Mouse (Mus musculus) frontal cortex, postnatal 10 days (tissue): ENCODE measurements around the gene Olfr887.

ENCODE experiments used
- DNase-seq, 2 experiments: peaks; one replicate each; pipeline ENCODE4 v3.0.0; 2022; ENCODE audit warnings: low spot score in 2 of 2, mixed read lengths in 1 of 2

Gene Olfr887

DNA sequence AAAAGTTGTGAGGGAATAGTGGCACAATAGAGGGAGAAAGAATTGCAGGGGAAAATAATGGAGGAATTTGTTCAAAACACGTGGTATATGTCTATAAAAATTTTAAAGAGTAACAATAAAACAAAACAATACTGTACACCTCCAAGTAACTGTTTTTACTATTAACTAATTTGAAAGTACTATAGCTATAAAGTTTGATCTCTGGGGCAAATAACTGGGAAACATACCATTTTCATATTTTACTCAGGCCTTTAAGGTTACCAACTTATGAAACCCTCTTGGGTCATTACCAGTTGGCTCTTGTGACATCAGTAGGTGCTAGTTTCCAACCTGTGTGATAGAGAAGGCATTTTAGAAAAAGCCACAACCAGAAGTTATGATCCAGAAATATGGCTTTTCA is at the start of gene Olfr887:
Gene Olfr887 (plus strand): TSS at position 301 of the 400 bp plus-strand sequence.
- no peak for DNase-seq

DNA sequence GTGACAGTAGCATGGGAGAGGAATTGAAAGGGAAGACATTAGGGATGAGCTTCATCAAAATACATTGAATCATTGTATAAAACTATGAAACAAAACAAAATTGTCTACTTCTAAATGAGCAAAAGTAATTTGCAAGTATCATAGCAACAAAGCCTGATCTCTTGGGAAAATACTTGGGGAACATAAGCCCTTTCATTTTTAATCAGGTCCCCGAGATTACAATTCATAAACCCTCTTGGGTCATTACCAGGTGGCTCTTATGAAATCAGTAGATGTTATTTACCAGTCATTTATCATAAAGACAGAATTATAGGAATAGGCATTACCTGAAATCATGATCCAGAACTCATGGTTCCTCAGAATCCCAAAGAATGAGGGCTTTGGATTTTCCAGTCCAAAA is 37.6 kb upstream of the Olfr887 start, which contains the start of gene Olfr884:
Gene Olfr884 (plus strand): TSS at position 301 of the 400 bp plus-strand sequence.
- no peak for DNase-seq

DNA sequence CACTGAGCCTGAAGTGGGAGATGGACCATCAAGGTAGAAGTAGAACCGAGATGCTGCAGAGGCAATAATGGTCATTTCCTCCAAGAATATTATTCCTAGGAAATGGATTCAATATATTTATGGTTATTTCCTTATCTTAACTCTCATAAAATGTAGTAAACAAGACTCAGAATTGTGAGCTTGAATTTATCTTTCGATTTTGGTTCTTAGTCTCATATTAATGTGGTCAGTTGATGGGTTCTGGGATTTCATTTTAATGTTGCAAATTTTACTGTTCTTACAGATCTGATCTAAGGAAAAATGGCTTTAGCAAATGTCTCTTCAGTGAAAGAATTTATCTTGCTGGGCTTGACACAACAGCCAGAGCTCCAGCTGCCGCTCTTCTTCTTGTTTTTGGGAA is 22.9 kb upstream of the Olfr887 start, which contains the start of gene Olfr885:
Gene Olfr885 (plus strand): TSS at position 301 of the 400 bp plus-strand sequence.
- DNase-seq = no peak

DNA sequence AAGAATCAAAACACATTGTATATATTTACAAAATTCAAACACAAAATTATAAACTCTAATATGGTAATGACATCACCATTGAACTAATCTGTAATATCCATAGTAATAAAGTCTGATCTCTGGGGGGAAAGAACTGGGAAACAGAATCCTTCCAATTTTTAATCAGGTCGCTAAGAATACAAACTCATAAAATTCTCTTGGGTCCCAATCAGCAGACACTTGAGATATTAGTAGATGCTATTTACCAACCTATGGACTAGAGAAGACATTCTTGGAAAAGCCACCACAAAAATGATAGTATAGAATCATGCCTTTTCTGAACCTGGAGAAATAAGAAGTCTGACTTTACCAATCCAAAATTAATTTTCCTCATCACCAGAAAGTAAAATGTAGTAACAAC is 24.0 kb downstream of the Olfr887 start, which contains the start of gene Olfr888:
Gene Olfr888 (plus strand): TSS at position 301 of the 400 bp plus-strand sequence.
- no peak for DNase-seq

DNA sequence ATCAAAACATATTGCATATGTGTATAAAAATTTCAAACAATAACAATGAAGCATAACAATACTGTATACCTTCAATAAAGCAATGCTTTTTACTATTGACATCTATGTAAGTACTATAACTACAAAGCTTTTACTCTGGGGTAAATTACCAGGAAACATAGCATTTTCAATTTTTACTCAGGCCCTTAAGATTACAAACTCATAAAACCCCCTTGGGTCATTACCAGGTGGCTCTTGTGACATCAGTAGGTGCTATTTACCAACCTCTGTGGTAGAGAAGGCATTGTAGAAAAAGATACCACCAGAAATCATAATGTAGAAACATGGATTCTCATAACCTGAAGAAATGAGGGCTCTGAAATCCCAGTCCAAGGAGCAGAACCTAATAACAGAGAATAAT is 31.0 kb downstream of the Olfr887 start, which contains the start of gene Olfr889:
Gene Olfr889 (plus strand): TSS at position 301 of the 400 bp plus-strand sequence.
- no peak for DNase-seq
